Mouse (Mus musculus) layer of hippocampus, adult 18-20 months (tissue): ENCODE measurements at regions not wholly inside any gene's neighbourhood (a gene's known extent, or its start where the extent isn't known, plus 50 kb on each side); places are given as distances from the start of the nearest gene placed in this dataset.
"Not testable (repeated sequence)": the region's sequence is repeated elsewhere in the genome, so short reads cannot be mapped to it uniquely, and the experiment has no call there.

ENCODE experiments used
- DNase-seq, 2 experiments: peaks; one replicate each; pipeline ENCODE4 v3.0.0; 2022; ENCODE audit warnings: low spot score in 2 of 2

DNA sequence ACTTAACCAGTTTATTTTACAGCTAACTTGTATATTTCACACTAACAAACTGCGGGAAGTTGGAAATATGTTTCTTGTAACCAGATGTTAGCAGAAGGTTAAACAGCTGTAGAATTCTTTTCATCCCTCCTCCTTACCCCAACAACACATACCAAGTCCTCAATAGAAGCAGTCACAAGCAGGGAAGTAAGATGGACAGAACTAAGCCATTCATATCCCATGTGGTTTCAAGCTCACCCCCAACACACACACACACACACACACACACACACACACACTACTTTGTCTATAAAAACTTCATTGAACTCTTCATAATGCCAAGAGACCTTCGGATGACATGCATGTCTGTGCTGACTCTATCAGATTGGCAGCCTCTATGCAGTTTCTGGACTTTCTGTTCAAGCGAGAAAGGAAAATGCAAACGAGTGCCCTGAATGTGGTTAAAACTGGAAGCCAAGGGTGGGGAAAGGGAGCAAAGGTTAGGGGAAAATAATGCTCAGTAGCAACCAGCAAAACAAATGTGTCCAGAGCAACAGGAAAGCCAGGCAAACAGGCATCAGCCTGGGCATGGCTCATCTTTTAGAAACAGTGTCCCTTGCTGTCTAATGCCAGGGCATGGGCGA, 207.6 kb upstream of the Tsc22d2 start:
- DNase-seq: no peak

DNA sequence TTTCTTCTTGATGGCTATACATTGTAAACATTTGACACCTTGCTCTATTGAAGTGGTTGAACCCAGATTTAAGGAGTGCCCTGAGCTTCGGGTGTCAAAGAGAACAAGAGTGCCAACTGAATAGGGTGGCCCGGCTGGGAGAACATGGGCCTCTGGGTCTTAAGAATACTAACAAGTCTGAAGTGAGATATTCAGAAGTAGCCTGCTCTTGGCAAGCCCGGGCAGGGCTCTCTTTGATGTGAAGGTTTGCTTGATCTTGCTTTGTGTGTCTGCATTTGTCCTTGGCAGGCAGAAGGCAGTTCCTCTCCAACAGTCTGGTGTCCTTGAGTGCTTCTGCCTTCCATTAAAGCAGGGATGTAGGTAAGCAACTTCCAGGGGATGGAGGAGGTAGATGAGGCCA, 203.5 kb upstream of the Tsc22d2 start:
- DNase-seq: no peak

DNA sequence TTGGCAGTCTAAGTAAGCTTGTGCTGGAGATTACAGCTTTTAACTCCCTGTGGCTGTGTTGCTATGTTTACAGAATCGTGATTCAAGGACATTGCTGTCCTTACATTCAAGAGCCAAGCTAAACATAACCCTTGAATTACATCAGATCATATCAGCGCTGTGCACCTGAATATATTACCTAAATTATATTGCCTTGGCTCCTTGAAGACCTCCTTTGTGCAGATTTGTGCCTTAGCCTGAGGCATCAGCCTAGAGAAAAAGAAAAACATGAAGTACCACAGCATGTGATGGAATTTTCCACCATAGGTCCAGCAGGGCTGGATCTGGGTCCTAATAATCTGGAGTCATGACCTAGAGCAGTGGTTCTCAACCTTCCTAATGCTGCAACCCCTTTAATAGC, 189.8 kb upstream of the Tsc22d2 start:
- DNase-seq: no peak

DNA sequence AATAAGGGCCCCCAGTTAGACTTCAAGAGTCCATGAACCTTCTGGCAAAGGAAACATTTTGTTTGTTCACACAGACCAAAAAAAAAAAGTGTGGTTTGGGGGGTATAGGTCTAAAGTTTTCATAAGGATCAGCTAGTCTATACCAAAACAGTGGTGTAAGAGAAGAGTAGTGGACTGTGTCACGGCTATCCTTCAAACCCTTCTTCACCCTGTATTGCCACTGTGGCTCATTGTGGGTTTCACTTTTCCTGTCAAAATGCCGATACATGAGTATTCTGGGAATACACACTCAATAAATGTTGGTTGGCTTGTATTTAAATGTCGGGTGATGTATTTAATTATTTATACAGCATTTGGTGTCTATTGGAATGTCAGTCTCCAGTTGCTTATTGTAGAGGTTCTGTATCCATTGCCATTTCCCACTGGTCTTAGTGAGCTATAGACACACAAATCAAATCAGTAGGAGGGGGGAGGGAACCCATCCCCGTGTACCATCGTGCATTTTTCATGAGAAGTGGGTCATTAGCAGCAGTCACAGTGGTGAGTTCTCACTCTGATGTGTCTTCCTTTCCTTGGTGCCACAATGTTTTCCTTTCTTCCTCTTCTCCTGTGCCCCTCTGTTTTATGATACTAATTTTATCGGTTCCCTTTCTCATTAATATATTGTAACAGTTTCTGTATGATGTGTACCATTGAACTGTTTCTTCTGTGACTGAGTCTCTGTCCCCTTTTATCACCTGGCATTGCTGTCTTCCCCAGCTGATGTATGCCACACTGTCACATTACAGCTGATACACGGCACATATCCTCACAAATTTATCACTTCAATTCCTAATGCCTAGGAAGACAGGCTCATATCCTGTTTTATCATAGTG, 187.8 kb upstream of the Tsc22d2 start:
- no peak for DNase-seq

DNA sequence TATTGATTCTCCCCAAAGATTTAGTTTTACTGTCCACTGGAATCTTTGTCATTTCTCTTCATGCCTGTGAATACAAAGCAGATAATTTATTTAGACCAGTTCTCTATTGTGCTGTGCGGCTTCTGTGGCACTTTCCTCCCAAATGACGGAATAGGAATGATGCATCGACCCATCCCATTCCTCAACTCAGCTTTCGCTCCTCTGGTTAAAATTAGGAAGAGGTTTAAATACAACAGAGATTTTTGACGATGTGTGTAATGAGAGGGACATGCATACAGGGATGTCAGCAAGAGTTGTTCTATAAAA, 187.2 kb upstream of the Tsc22d2 start:
- DNase-seq: no peak

DNA sequence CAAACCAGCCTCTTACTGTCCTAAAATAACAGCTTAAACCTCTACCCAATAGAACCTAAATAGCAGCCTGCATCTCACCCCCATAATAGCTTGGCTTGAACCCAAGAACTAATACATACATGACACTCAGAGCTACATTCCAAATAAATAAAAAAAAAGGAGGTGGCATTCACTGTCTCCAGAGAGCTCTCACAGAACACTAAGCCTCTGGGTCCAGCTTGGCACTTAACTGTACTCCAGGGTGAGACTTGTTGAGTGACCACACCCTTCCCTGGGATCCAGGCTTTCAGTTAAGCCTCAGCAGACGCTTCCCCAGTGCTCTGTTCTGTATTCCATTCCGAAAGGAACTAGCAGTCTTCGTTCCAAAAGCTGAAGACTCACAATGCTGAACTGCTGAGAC, 186.3 kb upstream of the Tsc22d2 start:
- DNase-seq: no peak

DNA sequence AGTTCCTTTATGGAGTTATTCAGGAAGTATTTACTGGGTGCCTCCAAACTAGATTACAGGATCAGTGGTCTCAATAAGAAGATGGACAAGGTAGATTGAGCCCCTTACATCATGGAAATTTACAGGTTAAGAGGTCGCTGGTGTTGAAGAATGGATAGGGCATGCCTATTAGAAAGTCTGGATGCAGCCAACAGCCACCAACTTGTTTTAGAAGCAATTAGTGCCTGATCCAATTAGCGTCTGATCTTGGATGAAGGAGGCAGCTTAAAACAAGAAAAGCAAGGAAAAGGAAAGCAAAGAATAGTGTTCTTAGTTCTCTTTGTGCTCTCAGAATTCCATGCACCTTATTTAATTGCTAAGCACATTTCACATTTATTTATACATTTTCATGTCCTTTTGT, 182.8 kb upstream of the Tsc22d2 start:
- DNase-seq: no peak

DNA sequence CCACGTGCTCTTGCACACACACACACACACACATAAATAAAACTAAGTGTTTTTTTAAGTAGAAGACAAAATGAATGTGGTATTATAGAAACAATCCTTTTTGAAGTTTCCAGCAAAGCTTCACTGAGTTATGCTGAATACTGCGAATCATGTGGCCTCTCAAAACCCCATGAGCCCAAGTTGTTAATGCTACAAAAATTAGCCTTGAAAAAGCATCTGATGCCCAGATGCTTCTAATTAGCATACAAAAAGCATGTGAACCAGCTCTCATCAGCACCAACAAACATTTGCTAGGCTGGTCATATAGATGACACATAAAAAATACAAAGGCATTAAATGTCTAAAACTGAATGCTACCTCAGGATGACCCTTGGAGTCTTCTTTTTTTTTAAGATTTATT, 181.2 kb upstream of the Tsc22d2 start:
- no peak for DNase-seq

DNA sequence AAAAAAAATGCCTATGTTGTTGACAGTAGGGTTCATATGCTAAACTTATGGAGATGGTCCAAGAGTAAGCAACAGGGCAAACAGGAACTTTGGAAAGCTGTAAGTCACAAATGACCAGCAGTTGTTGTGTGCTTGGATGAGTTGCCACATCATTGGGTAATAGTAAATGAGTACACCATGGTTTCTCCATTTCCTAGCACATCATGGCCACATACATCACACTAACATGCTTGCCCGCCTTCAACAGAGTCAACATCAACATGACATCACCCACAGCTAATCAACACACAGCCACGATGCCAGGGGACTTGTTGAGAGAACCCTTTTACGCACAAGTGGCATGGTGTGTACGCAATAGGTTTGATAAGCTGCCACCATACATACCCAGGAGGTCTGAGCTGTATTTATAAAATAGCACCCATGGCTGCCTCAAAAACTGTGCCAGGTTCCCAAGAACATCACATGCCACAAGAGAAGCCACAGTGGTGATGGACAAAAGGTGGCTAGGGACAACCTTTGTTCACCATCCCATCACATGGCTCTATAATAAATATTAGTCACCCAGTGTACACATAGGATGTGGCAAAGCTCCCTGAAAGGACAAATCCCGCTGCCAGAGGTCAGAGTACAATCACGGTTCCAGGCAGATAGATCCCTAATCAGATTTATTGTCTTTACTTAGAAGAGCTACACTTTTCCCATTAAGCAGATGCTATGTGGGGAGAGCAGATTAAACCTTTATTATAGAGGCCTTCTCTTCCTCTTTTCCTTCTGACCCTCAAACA, 179.5 kb upstream of the Tsc22d2 start:
- no peak for DNase-seq

DNA sequence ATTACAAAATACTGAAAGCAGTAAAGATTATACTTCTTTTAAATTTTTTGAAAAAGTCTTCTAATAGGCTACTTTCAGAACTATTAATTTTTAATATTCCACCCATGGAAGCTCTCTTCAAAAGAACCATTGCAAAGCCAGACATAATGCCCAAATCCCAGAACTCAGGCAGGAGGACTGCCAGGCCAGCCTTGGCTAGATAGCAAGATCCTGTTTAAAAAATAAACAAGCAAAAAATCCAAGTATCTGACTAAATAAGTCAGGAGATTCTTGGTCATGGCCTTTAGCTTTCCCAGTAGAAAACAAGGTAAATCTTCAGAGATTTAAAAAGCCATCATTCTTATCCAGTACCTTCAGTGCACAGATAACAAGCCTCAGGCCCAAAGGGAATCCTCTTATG, 176.4 kb upstream of the Tsc22d2 start:
- no peak for DNase-seq

DNA sequence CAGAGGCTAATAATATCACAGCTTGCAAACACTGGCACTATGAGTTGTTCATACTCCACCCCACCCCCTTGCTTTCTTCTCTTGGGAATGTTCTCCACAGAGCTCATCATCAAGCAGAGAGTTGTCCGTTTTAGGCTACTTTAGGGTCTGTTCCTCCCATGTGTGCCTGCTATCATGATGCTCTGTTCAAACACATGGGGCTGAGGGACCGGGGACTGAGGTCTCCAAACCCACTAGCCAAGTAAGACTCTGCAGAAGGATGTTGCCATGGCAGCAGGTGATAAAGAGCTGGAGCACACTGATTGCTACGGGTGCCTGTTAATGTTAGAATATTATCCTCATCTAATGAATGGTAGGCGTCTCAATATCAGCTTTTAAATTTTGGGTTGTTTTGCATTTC, 173.7 kb upstream of the Tsc22d2 start:
- peak; percentile 7 to 61 for DNase-seq

DNA sequence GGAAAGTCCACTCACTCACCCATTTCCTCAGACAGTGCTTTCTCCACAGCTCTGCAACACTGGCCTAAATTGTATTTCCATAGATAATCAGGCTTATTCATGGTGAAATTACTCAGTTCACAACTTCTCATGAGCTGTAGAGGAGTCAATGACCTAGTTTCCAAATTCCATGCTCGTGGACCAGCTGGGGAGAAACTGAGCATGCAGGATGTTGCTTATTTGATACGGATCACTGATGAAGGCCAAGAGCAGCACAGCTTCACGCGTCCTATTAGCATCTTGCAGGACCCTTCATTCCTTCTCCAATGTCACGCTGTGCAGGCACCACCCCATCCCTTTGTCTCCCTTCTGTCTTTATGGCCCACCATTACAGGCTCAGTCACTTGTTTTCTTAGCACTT, 169.2 kb upstream of the Tsc22d2 start:
- no peak for DNase-seq

DNA sequence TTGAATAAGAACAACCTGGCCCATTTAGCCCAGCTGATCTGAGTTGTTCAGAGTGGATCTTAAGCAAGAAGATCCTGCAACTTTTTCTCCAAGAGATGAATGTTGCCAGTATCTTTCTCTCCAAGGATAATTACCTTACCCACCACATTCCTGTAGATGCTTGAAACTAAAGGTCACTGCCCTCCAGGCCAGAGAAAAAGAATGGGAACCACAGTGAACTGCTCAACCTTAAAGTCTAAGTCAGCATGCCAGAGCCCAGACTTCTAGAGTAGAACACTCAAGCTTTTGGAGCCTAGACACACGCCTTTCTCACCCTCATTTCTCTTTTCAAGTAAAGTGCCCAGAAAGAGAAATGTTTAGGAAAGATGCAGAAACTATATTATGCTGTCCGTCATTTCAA, 166.5 kb upstream of the Tsc22d2 start:
- no peak for DNase-seq

DNA sequence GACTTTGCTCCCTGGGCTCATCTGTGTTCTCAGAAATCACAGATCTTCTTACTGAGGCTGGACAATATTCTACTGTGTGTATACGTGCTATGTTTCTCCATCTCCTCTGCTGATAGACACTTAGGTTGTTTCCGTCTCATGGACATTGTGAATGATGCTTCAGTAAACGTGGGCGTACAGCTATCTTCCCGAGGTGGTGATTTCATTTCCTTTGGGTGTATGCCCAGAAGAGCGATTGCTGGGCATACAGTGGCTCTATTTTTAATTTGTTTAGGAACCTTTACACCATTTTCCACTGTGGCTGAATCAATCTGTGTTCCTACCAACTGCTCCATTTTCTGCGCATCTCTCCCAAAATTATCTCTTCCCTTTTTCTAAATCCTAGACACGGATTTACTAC, 160.6 kb upstream of the Tsc22d2 start:
- peak; percentile 43 to 65 for DNase-seq

DNA sequence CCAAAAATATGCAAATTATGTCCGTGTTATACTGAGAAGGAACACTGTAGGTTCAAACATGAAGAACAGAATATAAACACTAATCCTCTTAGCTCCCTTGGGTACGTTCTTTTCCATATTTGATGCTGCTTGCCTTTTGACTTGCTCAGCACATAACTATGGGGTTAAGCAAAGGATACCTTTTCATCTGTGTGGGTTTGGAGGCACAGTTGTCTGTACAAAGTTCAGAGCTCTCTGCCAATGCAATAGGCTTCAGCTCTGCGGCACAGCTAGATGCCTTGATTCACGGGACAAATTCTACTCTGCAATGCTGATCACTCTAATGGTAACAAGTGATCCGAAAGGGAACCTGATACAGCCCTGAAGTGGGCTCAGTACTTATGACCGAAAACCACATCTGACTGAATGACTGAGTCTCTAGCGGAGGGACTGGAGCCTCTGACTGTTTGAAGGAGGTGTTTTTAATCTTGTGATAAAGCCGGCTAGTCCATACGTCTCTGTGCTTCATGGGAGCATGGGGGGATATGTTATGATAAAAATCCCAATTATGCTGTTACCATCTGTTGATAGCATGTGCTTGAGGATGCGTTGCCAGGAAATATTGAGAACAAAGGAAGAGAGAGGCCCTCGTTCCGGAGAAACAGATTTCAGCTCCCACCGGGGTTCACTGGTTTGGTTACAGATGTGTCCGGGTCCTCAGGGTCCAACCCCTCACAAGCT, 146.7 kb upstream of the Tsc22d2 start:
- peak; percentile 35 to 76 for DNase-seq

DNA sequence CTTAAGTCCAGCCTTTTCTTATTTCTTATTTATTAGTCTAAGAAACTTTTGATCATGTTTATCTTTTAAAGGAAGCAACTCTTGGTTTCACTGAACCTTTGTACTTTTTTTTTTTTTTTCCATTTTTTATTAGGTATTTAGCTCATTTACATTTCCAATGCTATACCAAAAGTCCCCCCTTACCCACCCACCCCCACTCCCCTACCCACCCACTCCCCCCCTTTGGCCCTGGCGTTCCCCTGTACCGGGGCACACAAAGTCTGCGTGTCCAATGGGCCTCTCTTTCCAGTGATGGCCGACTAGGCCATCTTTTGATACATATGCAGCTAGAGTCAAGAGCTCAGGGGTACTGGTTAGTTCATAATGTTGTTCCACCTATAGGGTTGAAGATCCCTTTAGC, 143.1 kb upstream of the Tsc22d2 start:
- DNase-seq: not testable (repeated sequence)

DNA sequence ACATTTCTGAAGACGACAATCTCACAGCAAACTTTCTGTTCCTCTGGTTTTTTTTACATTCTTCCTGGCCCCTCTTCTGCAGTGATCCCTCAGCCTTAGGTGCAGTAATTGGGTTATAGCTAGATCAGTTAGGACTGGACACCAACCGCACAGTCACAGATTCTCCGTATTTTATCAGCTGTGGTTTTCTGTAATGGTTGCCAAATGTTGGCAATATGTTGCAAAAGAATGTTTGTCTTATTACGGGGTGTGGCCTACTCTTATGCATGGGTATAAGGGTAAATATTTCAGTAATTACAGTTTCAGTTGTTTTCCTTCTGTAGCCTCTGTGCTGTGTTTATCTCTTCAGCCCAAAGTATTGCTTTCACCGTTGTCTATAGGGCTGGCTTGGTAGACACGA, 133.2 kb upstream of the Tsc22d2 start:
- DNase-seq: no peak

DNA sequence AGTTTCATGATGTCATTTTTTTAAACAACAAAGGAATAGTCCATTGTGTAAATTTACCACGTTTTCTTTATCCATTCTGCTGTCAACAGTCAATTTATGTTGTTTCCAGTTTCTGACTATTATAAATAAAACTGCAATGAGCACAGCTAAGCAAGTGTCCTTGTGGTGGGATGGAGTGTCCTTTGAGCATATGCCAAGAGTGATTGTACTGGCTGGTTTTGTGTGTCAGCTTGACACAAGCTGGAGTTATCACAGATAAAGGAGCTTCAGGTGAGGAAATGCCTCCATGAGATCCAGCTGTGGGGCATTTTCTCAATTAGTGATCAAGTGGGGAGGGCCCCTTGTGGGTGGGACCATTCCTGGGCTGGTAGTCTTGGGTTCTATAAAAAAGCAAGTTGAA, 130.1 kb upstream of the Tsc22d2 start:
- DNase-seq: not testable (repeated sequence)

DNA sequence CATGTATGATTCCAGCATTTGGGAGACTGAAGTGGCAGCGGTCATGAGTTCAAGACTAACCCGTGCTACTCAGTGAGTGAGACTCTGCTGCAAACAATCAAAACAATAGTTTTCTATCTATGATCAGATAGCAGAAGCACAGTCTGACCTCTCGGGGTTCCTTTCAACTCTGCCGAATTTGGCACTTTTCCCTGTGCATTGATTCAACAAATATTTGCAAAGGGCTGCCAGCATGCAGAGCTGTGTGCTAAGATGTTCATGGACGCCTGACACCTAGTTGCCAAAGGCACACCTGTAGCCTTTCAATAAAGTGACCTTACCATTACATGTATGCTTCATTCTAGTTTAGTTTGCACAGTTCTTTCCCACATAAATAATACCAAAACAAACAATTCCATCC, 118.7 kb upstream of the Tsc22d2 start:
- DNase-seq: no peak

DNA sequence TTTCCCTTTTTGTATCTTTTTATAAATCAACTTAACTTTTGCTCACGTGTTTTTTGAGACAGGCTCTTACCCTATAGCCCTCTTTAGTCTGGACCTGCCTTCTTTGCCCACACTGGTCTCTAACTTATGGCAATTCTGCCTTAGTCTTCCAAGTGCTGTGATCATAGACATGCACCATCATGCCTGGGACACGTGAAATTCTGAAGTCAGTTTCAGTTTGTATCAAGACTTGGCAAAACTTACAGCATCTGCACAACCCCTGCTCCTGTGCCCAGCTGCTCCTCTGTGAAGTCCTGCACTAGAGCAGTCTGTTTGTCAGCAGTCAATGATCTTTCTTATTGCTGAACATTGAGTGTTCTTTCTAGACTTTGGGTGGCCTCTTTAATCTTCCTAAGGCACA, 114.3 kb upstream of the Tsc22d2 start:
- no peak for DNase-seq

DNA sequence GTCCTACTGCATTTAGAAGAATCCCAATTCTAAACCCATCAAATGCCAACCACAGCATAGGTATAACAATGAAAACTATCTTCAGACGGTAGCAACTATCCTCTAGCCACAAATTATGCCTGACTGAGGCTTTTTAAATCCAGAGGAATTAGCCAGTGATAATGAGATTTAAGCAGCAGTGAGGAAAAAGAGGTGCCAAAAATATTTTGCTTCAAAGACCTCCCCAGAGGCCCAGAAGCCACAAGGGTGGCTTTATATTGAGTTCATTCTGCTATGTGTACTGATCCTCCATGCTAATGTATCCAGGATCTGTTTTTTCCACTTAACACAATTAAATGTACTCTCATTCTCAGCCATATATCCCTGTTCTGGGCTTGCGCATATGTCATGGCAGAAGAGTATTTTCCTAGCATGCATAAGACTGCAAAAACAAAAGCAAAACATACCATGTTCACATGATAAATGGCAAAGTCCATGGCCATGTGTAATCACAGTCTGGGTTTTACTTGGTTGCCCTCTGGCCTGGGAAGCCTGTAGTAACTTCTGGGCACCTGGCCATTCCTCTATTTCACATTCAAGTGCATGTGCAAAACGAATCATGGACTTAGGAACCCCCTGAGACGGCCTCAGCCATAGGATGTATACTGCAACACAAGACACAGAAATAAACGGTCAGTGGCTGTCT, 113.6 kb upstream of the Tsc22d2 start:
- DNase-seq: no peak
